Mouse (Mus musculus) effector memory CD4-positive, alpha-beta T cell, adult 7 months (primary cell): Measurements from ENCODE around the gene Usp10. TPM values are rescaled to one million over a fixed set of nuclear protein-coding genes. Genes with fewer than 3 reads are reported as not detected.

Source experiments
- polyA plus RNA-seq: library from polyadenylated mRNA; unstranded; fragments of 100-300 nt; shearing (Covaris generic); gene quantifications from one replicate; pipeline ENCODE4 v1.2.1, GENCODE M21; 2017

The Usp10 gene
- 106 TPM for polyA plus RNA-seq

DNA sequence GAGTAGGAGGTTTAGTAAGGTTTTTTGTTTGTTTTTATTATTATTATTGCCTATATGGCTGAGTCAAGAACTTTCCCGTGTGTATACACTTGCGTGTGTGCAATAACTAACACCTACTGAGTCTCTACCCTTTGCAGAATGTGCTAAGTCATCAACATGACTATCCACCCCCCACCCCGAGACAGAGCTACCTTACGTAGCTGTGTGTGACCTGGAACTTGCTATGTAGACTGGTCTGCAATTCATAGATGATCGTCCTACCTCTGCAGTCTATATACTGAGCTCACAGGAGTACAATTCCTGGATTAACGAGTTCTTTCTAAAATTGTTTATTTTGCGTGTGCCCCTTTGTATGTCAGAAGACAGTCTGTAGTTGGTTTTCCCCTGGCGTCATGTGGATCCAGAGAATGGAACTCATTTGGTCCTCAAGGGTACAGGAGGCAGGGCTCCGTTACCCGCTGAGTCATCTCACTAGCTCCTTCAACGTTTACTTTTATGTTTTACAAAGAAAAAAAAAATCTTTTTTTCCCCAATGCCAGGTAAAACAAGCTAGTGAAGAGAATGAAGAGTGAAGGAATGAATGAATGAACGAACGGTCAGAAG, at the start of gene Usp10:
Gene Usp10, plus strand, starts transcription at position 417 of the 603 bp plus-strand sequence.

GRCm38 (mm10) chr8:119861706-119862389, 48.3 kb upstream of the Usp10 start, which contains the start of gene Klhl36:
Gene Klhl36 (plus strand): TSS chr8:119862266.

DNA sequence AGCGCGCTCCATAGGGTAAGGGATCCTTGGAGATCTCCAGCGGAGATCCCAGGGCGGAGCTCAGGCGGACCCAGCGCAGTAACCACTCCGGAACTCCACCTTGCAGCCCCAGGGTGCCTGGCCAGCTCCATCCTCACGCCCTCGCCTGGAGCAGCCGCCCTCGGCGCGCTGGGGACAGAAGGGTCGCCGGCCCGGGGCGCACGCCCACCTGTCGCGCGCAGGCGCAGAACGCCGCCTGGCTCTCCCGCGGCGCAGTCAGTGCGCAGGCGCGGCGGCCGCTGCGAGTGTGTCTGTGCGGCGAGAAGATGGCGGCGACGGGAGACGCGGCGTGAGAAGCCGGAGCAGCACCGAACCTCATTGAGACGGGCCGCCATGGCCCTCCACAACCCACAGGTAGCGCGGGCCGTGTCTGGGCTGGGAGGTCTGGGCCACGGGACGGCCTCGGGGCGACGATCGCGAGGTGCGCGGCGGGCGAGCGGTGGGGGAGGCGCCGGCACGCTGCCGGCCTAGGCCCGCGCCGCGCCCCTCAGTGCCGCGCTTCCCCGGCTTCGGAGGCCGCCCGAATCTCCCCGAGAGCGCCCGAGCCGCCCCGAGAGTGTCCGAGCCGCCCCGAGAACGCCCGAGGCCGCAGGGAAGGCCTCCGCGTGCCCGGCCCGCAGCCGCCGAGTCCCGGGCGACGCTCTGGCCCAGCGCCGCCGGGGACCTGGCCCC, 542 bp downstream of the Usp10 start, which contains the start of gene Gm20388:
Gene Gm20388, plus strand, starts transcription at position 295 of the 711 bp plus-strand sequence.

DNA sequence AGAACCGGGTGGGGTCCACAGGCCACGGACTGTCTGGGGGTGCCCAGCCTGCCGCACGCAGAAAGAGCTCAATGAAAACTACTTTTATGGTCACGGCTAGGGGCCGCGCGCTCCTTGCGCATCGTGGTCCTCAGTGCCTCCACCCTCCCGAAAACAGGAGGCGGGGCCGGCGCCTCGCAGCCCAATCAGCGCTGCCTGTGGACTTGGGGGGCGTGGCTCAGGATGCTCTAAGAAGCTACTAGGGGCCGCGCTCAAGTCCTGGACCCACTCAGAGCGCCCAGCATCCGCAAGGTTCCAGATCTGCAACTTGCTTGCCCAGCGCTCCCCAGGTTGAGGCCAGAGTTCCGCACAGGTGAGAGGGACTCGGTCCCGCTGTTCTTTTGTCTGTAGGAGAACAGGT, 82.1 kb downstream of the Usp10 start, which contains the start of gene Crispld2:
Gene Crispld2, plus strand, starts transcription at position 190 of the 400 bp plus-strand sequence.

Other genes with a start within 250 kb of the Usp10 start
- gene Wfdc1, start 244.0 kb upstream of the Usp10 start, polyA plus RNA-seq, result not detected
- gene Atp2c2, start 210.4 kb upstream of the Usp10 start, polyA plus RNA-seq, result not detected
- gene Tldc1, start 131.9 kb upstream of the Usp10 start, polyA plus RNA-seq, result 1.7 TPM
- gene Cotl1, start 69.8 kb upstream of the Usp10 start, polyA plus RNA-seq, result 231 TPM
- 8.6 TPM for gene Klhl36, start 48.1 kb upstream of the Usp10 start, polyA plus RNA-seq
- gene Gm20388, start 481 bp downstream of the Usp10 start, polyA plus RNA-seq, result 2.2 TPM
- 0.39 TPM for gene Crispld2, start 82.1 kb downstream of the Usp10 start, polyA plus RNA-seq
- gene Zdhhc7, start 191.1 kb downstream of the Usp10 start, polyA plus RNA-seq, result 38.5 TPM
- 1.6 TPM for gene 6430548M08Rik, start 203.8 kb downstream of the Usp10 start, polyA plus RNA-seq